Mouse (Mus musculus) heart, adult 10 weeks (tissue): ENCODE data around the gene Arhgap40. TPM values are rescaled to one million over a fixed set of nuclear protein-coding genes. Genes with fewer than 3 reads are reported as not detected.

Experiments used
- polyA plus RNA-seq: library from polyadenylated mRNA; stranded (reverse); fragments of 350-450 nt; fragmentation: Illumina TruSeq; extraction: RNeasy Lipid Tissue Mini Kit (QIAGEN cat#74804); gene quantifications from one replicate; pipeline ENCODE4 v1.2.3, GENCODE M21; 2014; ENCODE audit warnings: low read depth, low replicate concordance

Gene Arhgap40
- not detected for polyA plus RNA-seq

DNA sequence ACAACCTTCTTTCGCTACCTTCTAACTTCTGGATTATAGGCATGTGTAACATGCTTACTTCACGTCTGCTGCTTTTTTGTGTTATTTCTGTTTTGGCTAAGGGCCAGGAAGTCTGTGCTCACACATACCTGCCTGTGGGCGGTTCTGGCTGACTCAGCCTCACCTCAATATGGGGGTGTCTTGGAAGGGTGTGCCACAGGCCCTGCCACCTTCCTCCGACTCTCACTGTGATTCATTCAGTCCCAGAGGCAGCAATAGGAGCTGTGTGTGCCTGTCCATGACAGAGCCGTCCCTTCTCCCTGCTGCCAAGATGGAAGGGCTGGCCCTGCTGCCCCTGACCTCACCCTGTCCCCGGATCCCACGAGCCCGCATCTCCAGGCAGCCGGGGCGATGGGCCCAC is at the start of gene Arhgap40:
Gene Arhgap40 (plus strand): TSS at position 269 of the 400 bp plus-strand sequence.

DNA sequence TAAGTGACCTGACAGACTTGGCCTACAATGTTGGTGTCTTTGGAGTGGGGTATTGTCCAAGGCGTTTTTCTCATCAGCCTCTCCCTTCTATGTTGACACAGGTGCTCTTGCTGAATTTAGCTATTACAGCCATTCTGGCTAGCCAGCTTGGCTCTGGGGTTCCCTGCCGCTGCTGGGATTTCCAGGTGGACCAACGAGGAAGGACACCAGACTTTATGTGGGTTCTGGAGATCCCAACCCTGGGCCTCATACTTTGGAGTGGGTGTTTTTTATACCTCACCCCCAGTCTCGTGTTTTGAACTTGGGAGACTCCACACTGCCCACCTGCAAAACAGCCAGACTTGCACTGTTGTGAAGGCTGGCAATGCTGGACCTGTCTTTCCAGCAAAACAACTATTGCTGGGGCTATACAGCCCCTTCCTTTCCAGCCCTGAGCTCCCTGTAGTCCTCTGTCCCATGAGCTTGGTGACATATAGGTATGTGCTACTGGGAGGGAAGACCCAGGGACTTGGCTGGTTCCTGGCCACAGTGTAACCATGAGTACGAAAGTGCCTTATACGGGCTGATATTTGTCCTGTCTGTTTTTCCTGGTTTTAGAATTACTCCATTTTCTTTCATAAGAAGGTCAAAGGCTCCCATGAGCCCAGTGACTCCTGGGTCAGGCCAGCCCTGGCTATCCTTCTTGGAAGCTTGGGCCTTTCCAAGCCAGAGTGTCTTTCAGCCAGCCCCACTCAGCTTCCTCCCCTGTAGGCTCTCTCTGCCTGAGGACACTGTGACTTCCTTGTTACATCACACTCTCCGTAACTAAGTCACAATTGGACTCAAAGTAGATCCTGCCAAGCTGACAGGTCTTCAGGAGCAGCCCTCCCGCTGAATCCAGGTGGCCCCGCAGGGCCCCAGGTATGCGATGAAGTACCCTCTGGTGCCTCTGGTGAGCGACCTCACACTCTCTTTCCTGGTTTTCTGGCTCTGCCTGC is 10.5 kb upstream of the Arhgap40 start, which contains the start of gene Adig:
Gene Adig (plus strand): TSS at position 777 of the 977 bp plus-strand sequence.

Other genes with a start within 250 kb of the Arhgap40 start
- gene Lbp, start 206.3 kb upstream of the Arhgap40 start, polyA plus RNA-seq = 8.2 TPM
- gene Snhg11, start 137.2 kb upstream of the Arhgap40 start, polyA plus RNA-seq = 0.50 TPM
- gene Ralgapb, start 102.9 kb upstream of the Arhgap40 start, polyA plus RNA-seq = 20.0 TPM
- 6.1 TPM for gene Adig, start 10.2 kb upstream of the Arhgap40 start, polyA plus RNA-seq
- gene Slc32a1, start 98.0 kb downstream of the Arhgap40 start, polyA plus RNA-seq = not detected
- gene Actr5, start 112.1 kb downstream of the Arhgap40 start, polyA plus RNA-seq = 9.4 TPM
- gene Ppp1r16b, start 152.6 kb downstream of the Arhgap40 start, polyA plus RNA-seq = 4.3 TPM